Mouse (Mus musculus): ENCODE results near the gene Lgmn. TPM values are rescaled to one million over a fixed set of nuclear protein-coding genes. Genes with fewer than 3 reads are reported as not detected.

Lgmn gene
- total RNA-seq, 2 experiments from 2014 or later = 92.0 to 125 TPM

DNA sequence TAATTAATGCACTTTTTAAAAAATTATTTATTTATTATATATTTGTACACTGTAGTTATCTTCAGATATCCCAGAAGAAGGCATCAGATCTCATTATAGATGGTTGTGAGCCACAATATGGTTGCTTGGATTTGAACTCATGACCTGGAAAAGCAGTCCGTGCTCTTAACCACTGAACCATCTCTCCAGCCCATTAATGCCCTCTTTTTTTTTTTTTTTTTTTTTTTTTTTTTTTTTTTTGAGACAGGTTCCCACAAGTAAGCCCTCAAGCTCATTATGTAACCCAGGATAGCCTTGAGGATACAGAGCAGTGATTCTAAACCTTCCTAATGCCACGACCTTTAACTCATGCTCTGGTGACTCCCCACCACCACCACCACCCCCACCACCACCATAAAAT, 48.5 kb downstream of the Lgmn start:
- no peak for DNase-seq

DNA sequence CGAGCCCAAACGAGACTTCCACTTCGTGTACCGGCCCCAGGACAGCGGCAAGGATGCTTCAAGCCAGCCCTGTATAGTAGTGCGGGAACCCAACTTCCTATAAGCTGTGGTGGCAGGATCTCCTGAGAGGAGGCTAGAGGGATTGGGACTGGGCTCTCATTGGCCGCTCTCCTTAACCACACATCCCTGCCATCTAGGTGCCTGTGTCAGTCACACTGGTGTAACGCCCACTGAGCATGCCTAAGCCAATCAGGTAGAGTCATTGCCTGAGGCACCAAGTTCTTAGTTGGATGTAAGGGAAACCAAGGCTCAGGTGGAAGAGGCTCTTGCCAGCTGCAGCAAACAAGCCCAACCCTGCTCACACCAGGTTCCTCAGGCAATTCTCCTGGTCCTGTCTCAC, 49.6 kb downstream of the Lgmn start:
- DNase-seq = no peak

DNA sequence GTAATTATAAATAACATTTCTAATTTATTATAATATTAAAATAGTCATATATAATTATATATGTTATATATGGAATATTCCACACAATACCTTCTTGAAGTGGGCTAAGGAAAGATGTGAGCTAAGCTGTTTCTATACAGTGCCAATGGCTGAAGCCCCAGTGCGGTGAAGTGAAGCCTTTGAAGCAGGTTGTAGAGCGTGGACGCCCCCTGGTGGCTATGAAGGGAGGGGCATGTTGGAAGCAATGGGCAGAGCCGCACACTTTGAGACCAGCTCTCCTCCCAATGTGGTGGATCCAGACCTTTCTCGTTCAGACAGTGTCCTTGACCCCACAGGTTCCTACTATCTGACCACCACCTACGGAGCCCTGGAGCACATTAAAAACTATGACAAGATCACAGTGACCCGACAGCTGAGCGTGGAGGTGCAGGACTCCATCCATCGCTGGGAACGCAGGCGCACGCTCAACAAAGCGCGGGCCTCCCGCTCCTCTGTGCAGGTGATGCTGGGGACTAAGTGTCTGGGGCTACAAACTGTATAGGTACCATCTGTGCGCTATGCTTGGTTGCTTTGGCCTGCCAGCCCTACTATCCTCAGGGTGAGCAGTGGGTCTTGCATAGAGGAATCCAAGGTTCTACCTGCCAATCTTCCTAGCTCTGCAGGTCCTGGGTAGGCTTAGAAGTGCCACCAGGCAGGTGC, 52.2 kb downstream of the Lgmn start:
- peak; percentile 84 to 89 for DNase-seq

DNA sequence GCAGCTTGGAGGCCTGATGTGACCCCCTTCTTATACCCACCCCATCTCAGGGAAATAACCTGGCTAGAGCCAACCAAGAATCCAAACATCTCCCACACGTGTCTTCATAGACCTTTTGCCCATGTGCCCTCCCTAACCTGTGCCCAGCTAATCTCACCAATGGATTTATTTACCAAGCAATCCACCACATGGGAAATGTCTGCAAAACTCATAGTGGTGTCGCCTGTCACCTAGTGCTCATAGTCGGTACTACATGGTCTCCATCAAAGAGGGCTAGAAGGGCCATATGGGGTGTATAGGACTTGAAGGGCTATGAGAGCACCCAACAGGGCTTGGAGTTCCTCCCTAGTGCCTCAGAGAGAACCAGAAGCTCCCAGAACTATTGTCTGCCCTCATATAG, 54.8 kb downstream of the Lgmn start:
- DNase-seq = peak; percentile 22 to 36

DNA sequence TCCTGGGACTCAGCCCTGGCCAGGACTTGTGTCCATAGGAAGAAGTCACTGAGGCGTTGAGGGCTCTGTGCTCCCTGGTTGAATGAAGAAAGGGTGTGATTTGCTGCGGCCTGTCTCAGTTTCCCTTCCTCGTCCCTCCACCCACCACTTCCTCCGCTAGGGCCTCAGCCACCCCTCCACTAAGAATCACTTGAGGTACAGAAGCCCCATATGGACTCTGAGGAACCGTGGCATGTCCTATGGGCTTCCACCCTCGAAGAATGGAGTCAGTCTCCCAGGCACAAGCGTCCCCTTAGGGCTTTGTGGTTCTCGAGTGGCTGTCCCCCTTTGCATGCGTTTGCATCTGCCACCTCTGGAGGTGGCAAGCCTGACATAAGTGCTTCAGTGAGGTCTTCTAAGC, 56.3 kb downstream of the Lgmn start:
- no peak for DNase-seq

DNA sequence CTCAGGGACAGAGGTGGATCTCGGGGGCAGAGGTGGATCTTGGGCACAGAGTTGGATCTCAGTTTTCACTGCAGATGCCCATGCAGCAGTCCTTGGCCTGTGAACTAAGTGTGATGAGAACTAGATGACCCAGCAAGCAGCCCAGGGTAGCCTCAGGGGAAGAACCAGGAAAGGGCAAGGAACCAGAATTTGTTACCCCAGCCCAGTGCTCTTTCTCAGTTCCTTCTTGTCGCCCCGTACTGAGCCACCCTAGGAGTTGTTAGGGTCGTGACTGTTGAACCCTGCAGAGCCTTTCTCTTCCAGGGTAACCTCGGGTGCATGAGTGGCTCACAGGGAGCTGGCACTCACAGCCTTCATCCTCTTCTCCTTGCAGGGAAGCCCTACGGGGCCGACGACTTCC, 57.4 kb downstream of the Lgmn start:
- DNase-seq = no peak

DNA sequence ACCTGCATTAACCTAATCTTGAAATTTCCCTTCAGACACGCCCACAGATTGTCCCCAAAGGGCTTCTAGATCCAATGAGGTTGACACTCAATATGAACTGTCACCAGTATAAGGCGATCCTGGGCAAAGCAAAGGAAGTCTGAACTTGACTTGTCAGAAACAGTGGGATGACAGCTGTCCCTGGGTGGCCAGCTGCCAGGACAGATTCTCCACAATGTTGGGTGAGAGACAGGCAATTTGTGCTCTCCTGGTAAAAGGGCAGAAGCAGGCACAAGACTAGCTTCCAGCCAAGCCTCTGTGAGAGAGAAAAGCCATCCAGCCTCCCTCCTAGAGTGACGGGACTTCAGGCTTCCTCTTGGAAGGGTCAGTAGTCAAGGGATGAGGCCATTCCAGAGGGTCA, 67.3 kb downstream of the Lgmn start:
- no peak for DNase-seq

DNA sequence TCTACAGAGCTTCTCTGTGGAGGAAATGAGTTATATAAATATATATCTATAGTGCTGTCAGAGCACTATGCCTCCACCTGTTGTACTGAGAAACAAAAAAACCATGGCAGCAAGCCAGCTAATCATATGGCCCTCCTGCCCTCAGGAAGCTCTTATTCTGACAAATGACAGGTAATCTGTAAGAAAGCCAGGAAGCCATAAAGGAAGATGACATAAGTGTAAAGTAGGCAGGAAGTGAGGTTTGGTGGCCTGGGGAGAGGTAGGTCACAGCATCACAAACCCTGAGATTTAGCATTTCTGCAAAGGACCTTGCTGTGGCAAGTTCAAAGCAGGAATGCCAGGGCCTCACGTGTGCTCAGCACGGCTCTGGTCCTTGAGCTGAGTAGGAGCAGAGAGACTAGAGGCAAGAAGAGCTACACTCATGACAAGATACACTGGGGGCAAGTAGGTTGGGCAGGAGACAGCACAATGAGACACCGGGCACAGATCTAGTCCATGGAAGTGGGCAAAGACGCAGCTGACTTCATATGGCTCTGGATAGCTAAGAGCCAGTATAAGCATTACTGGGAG, 68.6 kb downstream of the Lgmn start:
- peak in 1 of 2 experiments; percentile 24 for DNase-seq

DNA sequence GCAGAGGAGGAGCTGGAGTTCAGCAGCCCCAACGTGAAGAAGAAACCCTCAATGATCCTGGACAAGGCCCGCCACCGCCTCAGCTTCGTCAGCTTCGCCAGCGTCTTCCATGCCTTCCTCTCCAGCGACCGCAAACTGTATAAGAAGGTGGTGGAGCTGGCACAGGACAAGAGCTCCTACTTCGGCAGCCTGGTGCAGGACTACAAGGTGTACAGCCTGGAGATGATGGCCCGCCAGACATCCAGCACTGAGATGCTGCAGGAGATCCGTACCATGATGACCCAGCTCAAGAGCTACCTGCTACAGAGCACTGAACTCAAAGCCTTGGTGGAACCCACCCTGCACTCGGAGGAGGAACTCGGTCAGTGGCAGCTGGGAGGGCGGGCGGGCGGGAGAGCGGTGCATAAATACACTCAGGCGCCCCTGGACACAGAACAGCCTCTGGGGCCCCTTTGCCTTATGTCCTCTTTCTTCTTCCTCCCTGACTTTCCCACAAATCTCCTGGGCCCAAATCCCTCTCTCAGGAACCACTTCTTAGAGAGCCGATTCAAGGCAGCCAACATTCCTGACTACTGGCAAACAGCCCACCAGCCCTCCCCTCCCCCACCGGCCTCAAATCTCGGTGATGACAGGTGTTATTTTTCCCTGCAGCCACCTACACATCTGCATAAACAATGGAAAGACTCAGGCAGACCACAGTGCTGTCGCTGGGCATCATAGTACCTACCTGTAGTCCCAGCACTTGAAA, 70.0 kb downstream of the Lgmn start:
- DNase-seq = no peak

DNA sequence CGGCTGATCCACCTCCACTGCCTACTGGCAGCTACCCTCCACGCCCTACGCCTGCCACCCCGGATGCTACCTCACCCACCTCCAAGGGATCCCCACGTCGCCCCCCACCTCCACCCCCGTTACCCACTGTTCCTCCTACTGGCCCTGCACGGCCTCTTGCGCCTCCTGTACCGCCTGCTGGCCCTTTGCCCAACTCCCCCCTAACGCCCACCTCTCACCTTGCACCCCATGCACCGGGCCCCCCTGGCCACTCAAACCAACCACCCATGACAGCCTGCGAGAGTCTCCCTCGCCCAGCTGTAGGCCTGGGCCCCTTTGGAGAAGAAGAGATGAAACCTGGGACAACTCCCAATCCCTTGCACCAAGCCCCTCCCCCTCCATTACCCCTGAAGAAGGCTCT, 71.1 kb downstream of the Lgmn start:
- no peak for DNase-seq

DNA sequence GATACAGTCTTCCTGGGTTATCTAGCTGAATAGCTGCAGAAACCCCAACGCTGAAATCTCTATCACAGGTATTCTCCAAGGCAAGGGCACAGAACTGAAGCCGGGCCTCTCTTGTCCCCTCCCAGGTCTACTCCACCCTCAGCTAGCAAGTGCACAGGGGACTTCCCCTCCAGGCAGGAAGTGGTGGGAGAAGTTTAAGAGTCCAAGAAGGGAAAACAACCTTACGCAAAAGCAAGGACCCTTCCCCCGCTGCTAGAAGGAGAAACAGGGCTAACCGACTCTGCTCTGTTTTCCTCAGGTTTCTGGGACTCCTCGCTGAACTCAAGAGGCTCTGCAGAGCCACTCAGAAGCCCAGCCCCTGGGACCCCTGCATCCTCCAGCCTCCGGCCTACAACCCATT, 71.5 kb downstream of the Lgmn start:
- DNase-seq = no peak

DNA sequence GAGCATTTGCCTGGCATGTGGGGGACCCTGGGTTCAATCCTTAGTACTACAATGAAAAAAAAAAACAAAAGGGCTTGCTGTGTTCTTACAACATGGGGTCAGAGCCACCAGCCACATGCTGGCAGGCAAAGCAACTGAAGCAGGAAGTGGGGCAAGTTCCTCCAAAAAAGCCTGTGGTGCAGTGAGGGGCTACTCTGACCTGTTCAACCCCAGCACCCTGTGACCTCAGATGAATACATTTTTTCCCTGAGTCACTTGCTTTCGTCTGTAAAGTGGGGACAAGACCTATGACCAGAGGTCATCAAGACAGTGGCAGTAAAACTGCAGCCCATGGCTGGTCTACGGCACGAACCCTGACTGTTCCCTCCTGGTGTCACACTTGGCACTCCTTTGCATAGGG, 72.5 kb downstream of the Lgmn start:
- no peak for DNase-seq

DNA sequence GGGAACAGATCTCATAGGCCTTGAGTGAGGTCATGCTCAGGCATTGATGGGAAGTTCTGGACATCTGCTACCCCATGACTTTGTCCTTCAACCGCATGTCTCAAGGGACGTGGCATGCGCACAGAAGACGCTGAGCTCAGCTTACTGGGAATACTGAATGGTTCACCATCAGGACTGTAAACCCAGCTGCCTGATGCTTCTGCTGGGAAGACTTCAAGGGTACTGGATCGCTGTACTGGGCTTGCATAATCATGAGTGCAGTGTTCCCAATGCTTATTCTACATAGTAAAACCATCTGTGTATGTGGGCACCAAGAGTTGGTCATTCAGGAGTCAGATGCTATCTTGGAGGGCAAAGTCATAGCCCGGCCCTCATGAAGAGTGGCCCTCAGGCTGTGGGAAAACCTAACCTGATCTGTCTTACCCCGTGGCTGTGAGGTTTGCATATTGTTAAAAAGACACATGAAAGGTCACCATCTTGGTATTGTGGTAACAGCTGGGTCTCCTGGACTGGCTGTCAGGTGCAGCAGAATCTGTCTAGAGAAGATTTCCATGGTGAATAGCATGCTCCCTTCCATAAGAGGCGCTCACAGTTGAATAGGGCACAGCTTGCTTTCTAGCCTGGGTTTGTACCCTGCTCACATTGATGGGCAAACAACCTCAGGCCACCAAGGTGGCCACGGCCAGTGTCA, 73.3 kb downstream of the Lgmn start:
- DNase-seq = no peak

DNA sequence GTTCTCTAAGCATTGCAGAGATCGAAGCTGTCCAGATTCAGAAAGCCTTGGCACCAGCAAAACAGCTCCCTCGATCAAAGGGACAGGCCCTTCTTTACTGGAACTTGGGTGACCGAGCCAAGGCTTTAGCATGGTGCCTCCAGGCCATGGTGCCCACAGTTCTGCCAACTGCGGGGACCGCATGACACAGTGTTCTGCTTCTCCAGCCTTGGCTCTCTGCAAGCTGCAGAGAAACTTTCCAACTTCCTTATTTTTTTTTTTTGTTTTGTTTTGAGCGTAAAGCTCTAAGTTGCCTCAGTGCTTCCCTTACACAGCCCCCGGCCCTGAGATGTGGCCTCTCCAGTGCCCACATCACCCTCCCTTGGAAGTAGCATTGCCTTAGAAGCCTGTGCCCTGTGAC, 74.6 kb downstream of the Lgmn start:
- no peak for DNase-seq

DNA sequence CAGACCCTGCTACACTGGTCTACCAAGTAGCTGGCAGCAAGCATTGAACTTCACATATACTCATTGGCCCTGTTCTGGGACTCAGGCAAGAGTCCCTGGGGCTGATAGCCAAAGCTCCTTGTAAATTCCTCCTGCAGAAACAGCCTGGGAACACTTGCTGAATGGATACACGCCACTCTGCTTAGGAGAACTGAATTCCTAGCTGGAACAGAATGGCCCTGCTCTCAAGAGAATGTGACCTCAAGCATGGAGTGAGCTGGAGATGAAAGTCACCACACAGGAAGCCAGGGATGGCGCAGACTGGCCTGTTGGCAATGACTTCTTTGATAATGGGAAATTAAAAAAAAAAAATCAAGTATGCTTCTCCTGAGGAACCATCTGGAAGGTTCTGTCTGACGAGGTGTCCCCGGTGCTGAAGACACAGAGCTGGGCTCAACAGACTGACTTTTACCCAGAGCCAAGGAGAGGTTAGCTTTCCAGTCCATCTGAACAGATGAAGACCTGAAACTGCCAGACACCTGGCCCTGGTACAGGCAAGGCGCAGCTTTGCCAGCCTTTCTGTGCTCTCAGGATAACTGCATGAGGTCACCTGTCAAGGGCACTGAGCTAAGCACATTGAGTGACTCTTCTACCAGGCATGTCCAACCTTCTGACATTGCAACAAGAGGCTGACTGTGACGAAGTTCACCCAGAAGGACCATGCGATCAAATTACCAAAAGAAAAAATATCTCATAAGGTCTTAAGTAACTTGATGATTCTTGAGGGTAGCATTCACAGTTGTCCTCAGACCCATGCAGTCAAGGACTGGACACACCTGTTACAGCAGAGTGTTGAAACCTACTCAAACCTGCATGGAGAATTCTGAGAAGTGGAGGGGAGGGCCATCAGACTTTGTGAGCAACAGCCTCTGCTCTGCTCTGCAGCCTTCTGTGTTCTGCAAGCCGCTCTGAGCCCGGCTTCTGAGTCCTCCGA, 78.1 kb downstream of the Lgmn start:
- no peak for DNase-seq

DNA sequence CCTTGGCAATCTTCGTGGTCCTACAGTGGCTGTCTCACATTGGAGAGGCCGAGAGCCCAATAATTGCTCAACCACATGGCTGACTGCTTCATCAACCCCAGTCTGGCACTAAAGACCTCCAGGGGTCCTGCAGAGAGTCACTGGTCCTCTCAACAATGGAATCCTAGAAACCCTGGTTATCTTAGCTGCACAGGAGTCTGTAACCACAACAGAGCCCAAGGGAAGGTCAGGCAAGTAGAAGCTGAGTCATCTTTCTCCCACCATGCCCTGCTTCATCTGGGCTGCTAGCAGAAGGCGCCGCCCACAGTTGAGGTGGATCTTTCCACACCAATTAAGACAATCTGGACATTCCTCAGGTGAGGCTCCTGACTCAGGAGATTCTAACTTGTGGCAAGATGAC, 80.2 kb downstream of the Lgmn start:
- no peak for DNase-seq

DNA sequence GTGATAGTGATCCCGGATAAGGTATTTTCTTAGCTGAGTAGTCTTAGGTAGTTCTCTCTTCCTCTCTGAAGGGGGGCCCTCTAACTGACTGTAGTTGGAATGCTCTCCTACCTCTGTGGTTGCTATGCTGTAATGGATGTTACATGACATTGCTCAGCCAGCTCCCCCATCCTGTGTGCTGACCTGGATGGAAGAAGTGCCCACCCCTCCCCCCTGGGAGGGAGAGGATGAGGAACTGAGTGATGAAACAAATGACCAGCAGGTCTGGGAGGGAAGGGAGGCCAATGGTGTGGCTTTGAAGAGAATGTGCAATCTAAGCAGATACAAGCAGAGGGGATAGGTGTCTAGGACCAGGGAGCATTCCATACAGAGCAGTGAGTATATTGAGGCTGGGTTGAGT, 82.8 kb downstream of the Lgmn start:
- no peak for DNase-seq

DNA sequence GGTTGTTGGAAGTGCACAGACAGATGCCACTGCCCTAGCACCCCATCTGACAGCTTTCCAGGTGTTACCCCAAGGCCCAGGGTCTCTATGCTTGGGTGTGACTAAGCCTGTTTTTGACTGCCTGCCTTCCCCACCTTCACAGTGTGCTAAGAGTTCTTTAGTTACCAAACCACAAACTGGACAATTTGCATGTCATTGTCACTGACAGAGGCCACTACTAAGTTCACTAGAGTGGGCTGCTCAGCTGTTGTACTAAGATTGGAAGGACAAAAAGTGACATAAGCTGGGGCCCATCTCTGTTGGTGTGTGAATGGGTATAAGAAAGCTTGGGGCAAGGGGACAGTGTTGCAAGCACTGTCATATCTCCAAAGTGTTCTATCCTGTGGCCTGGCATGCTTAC, 83.8 kb downstream of the Lgmn start:
- no peak for DNase-seq

DNA sequence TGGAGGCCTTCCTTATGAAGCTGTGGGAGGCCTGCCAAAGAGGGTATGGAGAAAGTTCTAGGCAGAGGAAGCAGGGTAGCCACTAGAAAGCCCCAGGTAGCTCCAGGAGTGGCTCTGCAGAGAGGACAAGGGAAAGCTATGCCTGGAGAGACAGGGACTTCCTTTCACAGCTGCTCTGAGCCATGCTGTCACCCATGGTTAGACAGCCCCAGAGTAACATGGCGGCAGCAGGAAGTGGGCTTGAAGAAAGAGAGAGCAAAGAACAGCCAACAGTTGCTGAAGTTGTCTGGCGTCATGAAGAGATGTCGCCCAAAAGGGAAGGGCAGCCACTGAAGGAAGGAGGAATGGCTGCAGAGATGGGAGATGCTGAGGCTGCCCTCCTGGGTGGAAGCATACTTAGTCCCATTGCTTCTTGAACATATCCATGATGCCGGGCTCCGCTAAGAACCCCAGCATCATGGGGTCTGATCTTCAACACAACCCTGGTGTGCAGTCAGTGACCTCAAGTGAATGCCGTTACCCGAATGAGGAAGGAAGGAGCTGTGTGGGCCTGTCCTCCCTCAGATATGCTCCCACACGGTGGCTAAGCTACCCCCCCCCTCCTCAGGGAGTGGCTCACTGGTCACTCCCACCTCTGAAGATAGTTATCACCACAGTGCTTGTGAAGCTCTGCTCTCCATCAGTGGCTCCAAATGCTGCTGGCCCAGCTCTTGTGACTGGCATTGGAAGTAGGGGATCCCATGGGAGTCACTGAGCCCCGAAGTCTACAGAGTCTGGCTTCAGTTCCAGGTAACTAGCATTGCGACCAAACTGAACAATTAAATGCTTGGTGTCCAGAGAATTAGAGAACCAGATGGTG, 85.3 kb downstream of the Lgmn start:
- no peak for DNase-seq

DNA sequence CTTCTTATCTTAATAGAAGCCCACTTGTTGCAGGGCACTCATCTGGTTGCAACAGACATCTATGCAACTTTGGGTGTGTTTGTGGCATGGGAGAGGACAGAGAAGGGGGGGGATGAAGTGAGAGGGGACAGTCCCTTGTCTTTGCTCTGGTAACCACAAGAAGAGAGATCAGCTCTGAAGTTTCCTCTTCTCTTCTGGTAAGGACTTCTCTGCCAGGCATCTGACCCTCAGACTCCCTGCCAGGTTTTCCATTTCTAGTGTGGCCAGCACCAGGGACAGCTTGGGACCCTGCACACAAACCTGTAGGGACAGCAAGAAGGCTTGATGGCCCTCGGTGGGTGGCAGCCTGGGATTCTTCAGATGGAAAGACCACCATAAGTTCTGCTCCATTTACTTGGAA, 88.6 kb downstream of the Lgmn start:
- DNase-seq = no peak

DNA sequence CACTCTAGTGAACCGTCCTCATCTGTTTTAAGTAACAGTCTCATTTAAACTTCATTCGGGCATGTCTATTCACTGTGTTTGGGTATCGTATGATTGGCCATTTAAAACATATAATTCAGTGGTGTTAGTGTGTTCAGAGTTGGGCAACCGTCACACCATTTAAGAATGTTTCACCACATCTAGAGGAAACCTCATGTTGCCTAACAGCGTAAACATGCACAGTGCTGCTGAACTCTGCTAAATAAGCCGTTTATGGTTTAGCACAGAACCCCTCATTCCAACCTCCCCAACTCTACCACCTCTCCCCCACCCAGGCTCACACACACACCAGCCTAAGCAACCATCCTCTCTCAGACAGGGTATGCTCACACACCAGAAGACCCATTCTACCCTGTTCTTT, 91.2 kb downstream of the Lgmn start:
- no peak for DNase-seq
